Mouse (Mus musculus): ENCODE measurements around the gene Als2. TPM values are rescaled to one million over a fixed set of nuclear protein-coding genes. Genes with fewer than 3 reads are reported as not detected.

Gene Als2
- total and polyA plus RNA-seq, 2 experiments from 2014 or later: 2.9 to 20.2 TPM

DNA sequence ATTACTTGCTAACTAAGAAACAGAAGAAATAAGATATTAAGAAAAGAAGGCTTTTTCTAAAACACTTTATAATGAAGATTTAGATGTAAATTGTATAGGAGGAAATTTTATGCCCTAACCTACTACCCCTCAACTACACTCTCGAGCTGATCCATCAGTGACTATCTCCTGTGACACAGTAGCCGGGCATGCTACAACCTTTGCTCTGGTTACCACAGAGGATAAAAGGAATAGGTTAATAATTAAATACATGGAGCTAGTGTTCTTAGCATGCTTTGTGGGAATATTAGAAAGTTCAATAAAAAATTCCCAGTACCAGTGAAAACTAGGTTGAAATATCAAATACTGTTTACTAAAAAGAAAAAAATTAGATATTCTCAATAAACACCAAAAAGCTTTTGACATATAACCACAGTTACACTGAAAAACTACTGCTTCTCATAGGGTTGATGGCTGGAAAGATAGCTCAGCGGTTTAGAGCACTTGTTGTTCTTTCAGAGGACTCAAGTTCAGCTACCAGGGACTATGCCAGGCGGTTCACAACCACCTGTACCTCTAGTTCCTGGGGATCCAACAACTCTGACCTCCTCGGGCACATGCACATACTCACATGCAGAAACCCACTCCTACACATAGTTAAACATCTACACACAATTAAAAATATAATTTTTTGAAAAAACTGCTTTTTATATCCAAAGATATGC, 24.8 kb downstream of the Als2 start:
- Histone ChIP-seq H3K27ac (ENCODE audit: low read depth) (no peak overlapping the region), H3K4me1 (ENCODE audit: control insufficient read depth, insufficient read depth) (no peaks in the 10 kb centered on the region), H3K36me3 (replicated peaks; ENCODE audit: control insufficient read depth, insufficient read depth, low read length) (peaks cover 17% of the 10 kb centered on the region; the same call in 1 of the 2 replicates), H3K9ac (replicated peaks; ENCODE audit: low read depth, low read length) (no peak overlapping the region), H3K27me3 (ENCODE audit: control insufficient read depth, insufficient read depth, low read length) (no peaks in the 10 kb centered on the region), H3K4me3 (ENCODE audit: low read depth, low read length) (no peak overlapping the region), H3K4me2 (ENCODE audit: low read depth, low read length) (no peak overlapping the region), H3K9me3 (replicated peaks; ENCODE audit: control insufficient read depth, low read length) (no peaks in the 10 kb centered on the region)
- no peak for ATAC-seq (ENCODE audit: insufficient read depth, low read depth)
- TF ChIP-seq CTCF (IDR thresholded peaks at IDR 0.05; ENCODE audit: low read depth) (no peak), EP300 (IDR thresholded peaks at IDR 0.05; ENCODE audit: low read depth) (no peak)
- DNase-seq (ENCODE audit: low spot score): no peak
- WGBS: 82% methylated on average over 5 of the region's 5 CpGs

DNA sequence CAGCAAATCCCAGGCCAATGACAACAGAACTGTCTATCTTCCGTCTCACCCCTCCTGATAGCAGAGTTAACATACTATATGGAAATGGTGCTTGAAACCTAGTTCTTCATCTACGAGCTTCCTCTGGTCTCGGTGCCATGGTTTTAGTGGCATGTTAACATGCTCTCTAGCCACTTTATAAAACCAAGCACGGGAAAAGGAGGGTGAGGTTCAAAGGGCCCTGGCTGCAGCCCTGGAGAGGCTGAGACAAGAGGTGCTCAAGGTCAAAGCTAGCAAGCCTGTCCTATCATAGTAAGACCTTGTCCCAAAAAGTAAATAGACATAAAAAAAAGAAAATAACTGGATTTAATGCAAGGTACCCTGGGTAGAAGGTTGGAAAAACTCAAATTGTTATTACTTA, 25.4 kb downstream of the Als2 start:
- ATAC-seq (ENCODE audit: insufficient read depth, low read depth) (no peak), DNase-seq (ENCODE audit: low spot score) (no peak)
- no peak overlapping the region for H3K27ac ChIP-seq (ENCODE audit: low read depth)
- no peaks in the 10 kb centered on the region for H3K27me3 ChIP-seq (ENCODE audit: control insufficient read depth, insufficient read depth, low read length)
- no peaks in the 10 kb centered on the region for H3K9me3 ChIP-seq (replicated peaks; ENCODE audit: control insufficient read depth, low read length)
- TF ChIP-seq EP300 (IDR thresholded peaks at IDR 0.05; ENCODE audit: low read depth) (no peak), CTCF (IDR thresholded peaks at IDR 0.05; ENCODE audit: low read depth) (no peak)
- 54% methylated on average over 4 of the region's 4 CpGs for WGBS
- no peak overlapping the region for H3K9ac ChIP-seq (replicated peaks; ENCODE audit: low read depth, low read length)
- no peak overlapping the region for H3K4me2 ChIP-seq (ENCODE audit: low read depth, low read length)
- H3K36me3 ChIP-seq (replicated peaks; ENCODE audit: control insufficient read depth, insufficient read depth, low read length): peaks cover 19% of the 10 kb centered on the region; the same call in 1 of the 2 replicates
- no peaks in the 10 kb centered on the region for H3K4me1 ChIP-seq (ENCODE audit: control insufficient read depth, insufficient read depth)
- H3K4me3 ChIP-seq (ENCODE audit: low read depth, low read length): no peak overlapping the region

DNA sequence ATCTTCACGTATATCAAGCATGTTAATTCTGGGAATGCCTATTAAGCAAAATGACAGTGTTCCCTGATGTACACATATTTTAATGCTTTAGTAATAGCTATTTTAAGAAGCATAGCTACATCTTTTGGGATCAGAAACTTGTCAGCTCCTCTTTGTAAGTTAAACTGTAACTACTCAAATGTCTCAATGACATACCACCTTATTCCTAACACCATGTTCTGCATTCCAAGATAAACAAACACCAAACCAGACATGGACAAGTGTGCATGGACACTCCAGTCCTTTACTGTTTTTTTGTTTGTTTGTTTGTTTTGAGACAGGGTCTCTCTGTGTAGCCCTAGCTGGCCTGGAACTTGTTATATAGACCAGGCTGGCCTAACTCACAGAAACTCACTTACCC, 28.7 kb downstream of the Als2 start:
- Histone ChIP-seq H3K9ac (replicated peaks; ENCODE audit: low read depth, low read length) (no peak overlapping the region), H3K36me3 (replicated peaks; ENCODE audit: control insufficient read depth, insufficient read depth, low read length) (peaks cover 15% of the 10 kb centered on the region; the same call in 1 of the 2 replicates), H3K4me3 (ENCODE audit: low read depth, low read length) (no peak overlapping the region), H3K9me3 (replicated peaks; ENCODE audit: control insufficient read depth, low read length) (no peaks in the 10 kb centered on the region), H3K4me1 (ENCODE audit: control insufficient read depth, insufficient read depth) (no peaks in the 10 kb centered on the region), H3K4me2 (ENCODE audit: low read depth, low read length) (no peak overlapping the region), H3K27ac (ENCODE audit: low read depth) (no peak overlapping the region), H3K27me3 (ENCODE audit: control insufficient read depth, insufficient read depth, low read length) (no peaks in the 10 kb centered on the region)
- 67% methylated on average over 1 of the region's 1 CpGs for WGBS
- no peak for TF ChIP-seq EP300 (IDR thresholded peaks at IDR 0.05; ENCODE audit: low read depth)
- no peak for TF ChIP-seq CTCF (IDR thresholded peaks at IDR 0.05; ENCODE audit: low read depth)
- DNase-seq (ENCODE audit: low spot score): no peak
- ATAC-seq (ENCODE audit: insufficient read depth, low read depth): no peak

DNA sequence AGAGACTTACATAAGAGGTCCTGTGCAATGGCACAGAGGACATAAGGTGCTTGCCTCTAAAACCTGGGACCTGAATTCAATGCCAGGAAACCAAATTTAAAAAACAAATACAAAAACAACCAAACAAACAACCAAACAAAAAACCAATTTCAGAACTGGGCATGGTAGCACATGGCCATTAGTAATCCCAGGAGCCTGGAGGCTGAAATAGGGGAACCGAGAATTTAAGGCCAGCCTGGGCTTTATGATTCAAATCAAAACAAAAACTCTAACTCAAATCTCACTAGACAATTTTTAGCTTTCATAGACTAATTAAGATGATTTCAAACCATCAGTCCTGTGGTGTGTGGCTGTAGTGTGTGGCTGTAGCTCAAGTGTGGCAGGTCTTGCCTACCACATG, 32.5 kb downstream of the Als2 start:
- Histone ChIP-seq H3K36me3 (replicated peaks; ENCODE audit: control insufficient read depth, insufficient read depth, low read length) (peaks cover 39% of the 10 kb centered on the region), H3K9me3 (replicated peaks; ENCODE audit: control insufficient read depth, low read length) (no peaks in the 10 kb centered on the region), H3K27ac (ENCODE audit: low read depth) (no peak overlapping the region), H3K9ac (replicated peaks; ENCODE audit: low read depth, low read length) (no peak overlapping the region), H3K4me3 (ENCODE audit: low read depth, low read length) (no peak overlapping the region), H3K4me2 (ENCODE audit: low read depth, low read length) (no peak overlapping the region), H3K4me1 (ENCODE audit: control insufficient read depth, insufficient read depth) (no peaks in the 10 kb centered on the region), H3K27me3 (ENCODE audit: control insufficient read depth, insufficient read depth, low read length) (no peaks in the 10 kb centered on the region)
- ATAC-seq (ENCODE audit: insufficient read depth, low read depth) (no peak), DNase-seq (ENCODE audit: low spot score) (no peak)
- WGBS: 87% methylated on average over 1 of the region's 1 CpGs
- TF ChIP-seq CTCF (IDR thresholded peaks at IDR 0.05; ENCODE audit: low read depth): no peak
- TF ChIP-seq EP300 (IDR thresholded peaks at IDR 0.05; ENCODE audit: low read depth): no peak

DNA sequence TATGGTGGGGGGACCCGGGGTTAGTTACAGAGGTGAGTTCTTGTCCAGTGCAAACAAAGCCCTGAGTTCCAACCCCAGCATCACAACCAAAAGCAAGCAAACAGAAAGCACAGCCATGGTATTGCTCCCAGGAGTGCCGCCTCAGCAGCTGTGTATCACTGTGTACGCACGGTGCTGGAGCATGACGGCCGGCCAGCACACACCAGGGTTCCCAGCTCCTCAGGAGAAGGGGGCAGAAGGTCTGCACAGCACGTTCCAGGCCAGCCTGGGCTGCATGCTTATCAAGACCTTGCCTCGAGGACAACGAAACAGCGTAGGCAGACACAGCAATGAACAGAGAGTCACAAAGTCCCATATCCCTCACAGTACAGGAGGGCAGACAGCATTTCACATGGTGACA, 34.7 kb downstream of the Als2 start:
- no peak overlapping the region for H3K9ac ChIP-seq (replicated peaks; ENCODE audit: low read depth, low read length)
- H3K36me3 ChIP-seq (replicated peaks; ENCODE audit: control insufficient read depth, insufficient read depth, low read length): peaks cover 44% of the 10 kb centered on the region
- H3K4me2 ChIP-seq (ENCODE audit: low read depth, low read length): no peak overlapping the region
- DNase-seq (ENCODE audit: low spot score) (no peak), ATAC-seq (ENCODE audit: insufficient read depth, low read depth) (no peak)
- H3K27ac ChIP-seq (ENCODE audit: low read depth): no peak overlapping the region
- no peak overlapping the region for H3K4me3 ChIP-seq (ENCODE audit: low read depth, low read length)
- TF ChIP-seq EP300 (IDR thresholded peaks at IDR 0.05; ENCODE audit: low read depth): no peak
- no peak for TF ChIP-seq CTCF (IDR thresholded peaks at IDR 0.05; ENCODE audit: low read depth)
- no peaks in the 10 kb centered on the region for H3K27me3 ChIP-seq (ENCODE audit: control insufficient read depth, insufficient read depth, low read length)
- 91% methylated on average over 10 of the region's 10 CpGs for WGBS
- no peaks in the 10 kb centered on the region for H3K9me3 ChIP-seq (replicated peaks; ENCODE audit: control insufficient read depth, low read length)
- H3K4me1 ChIP-seq (ENCODE audit: control insufficient read depth, insufficient read depth): no peaks in the 10 kb centered on the region

DNA sequence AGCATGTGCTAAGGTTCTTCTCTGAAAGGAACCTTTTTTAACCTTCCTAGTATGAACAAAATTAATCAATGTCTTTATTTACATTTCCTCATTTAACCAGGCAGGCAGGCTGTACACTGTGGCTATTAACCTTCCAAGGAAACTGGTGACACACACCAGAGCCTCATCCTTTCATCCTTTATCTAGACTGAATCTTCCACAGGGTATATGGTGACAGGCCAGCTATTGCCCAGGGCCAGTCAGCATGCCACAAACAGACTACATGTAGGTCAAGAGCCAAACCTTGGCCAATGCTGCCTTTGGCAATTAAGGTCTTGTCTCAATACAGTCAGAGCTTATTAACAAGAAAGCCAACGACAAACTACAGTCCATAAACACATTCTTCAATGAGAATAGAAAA, 35.5 kb downstream of the Als2 start:
- no peak for DNase-seq (ENCODE audit: low spot score)
- no peak overlapping the region for H3K4me2 ChIP-seq (ENCODE audit: low read depth, low read length)
- TF ChIP-seq CTCF (IDR thresholded peaks at IDR 0.05; ENCODE audit: low read depth) (no peak), EP300 (IDR thresholded peaks at IDR 0.05; ENCODE audit: low read depth) (no peak)
- no peaks in the 10 kb centered on the region for H3K9me3 ChIP-seq (replicated peaks; ENCODE audit: control insufficient read depth, low read length)
- no peak overlapping the region for H3K27ac ChIP-seq (ENCODE audit: low read depth)
- no peak overlapping the region for H3K4me3 ChIP-seq (ENCODE audit: low read depth, low read length)
- WGBS: 84% methylated on average over 1 of the region's 1 CpGs
- no peaks in the 10 kb centered on the region for H3K4me1 ChIP-seq (ENCODE audit: control insufficient read depth, insufficient read depth)
- peaks cover 43% of the 10 kb centered on the region for H3K36me3 ChIP-seq (replicated peaks; ENCODE audit: control insufficient read depth, insufficient read depth, low read length)
- no peak for ATAC-seq (ENCODE audit: insufficient read depth, low read depth)
- H3K27me3 ChIP-seq (ENCODE audit: control insufficient read depth, insufficient read depth, low read length): no peaks in the 10 kb centered on the region
- H3K9ac ChIP-seq (replicated peaks; ENCODE audit: low read depth, low read length): no peak overlapping the region
